Mouse (Mus musculus) testis, adult 2 months (tissue): Measurements from ENCODE around the gene Eif2ak2. TPM values are rescaled to one million over a fixed set of nuclear protein-coding genes. Genes with fewer than 3 reads are reported as not detected.

Experiments
- H3K27ac ChIP-seq: fragments of 200-500 bp; 2 replicates; pipeline ENCODE4 v1.5.1; 2012; ENCODE audit warnings: low read depth, low read length; ENCODE audit not compliant: control insufficient read depth, insufficient read depth
- H3K27me3 ChIP-seq: fragments of 200-500 bp; 2 replicates; pipeline ENCODE4 v1.6.1; 2012; ENCODE audit warnings: mild to moderate bottlenecking, low read length, moderate library complexity; ENCODE audit not compliant: control insufficient read depth, insufficient read depth
- H3K36me3 ChIP-seq: fragments of 200-500 bp; 2 replicates; pipeline ENCODE4 v1.6.1; 2012; ENCODE audit warnings: mild to moderate bottlenecking, low read length; ENCODE audit not compliant: control insufficient read depth, insufficient read depth
- H3K4me1 ChIP-seq: fragments of 200-500 bp; 2 replicates; pipeline ENCODE4 v1.6.1; 2012; ENCODE audit warnings: low read length; ENCODE audit not compliant: control insufficient read depth, insufficient read depth
- H3K4me3 ChIP-seq: fragments of 200-500 bp; 2 replicates; pipeline ENCODE4 v1.5.1; 2012; ENCODE audit warnings: low read depth, mild to moderate bottlenecking, low read length, moderate library complexity, mixed read lengths; ENCODE audit not compliant: control insufficient read depth
- CTCF ChIP-seq: fragments of 200-500 bp; IDR thresholded peaks from 2 replicates; pipeline ENCODE4 v1.5.1; 2012; ENCODE audit warnings: low read depth, mild to moderate bottlenecking, inconsistent platforms, low read length, moderate library complexity; ENCODE audit not compliant: control insufficient read depth, insufficient read depth, insufficient replicate concordance
- POLR2A ChIP-seq: fragments of 200-500 bp; IDR thresholded peaks from 2 replicates; pipeline ENCODE4 v1.6.1; 2012; ENCODE audit warnings: low read depth, mild to moderate bottlenecking, inconsistent platforms, low read length, moderate library complexity; ENCODE audit not compliant: control insufficient read depth
- polyA plus RNA-seq: library from polyadenylated mRNA; depleted of rRNA; stranded (reverse); fragments of >200 nt; gene quantifications from 2 replicates; pipeline ENCODE4 v1.2.3, GENCODE M21; 2012; rRNA removed

Eif2ak2 gene
- polyA plus RNA-seq, result 3.8 and 4.1 TPM in 2 replicates

DNA sequence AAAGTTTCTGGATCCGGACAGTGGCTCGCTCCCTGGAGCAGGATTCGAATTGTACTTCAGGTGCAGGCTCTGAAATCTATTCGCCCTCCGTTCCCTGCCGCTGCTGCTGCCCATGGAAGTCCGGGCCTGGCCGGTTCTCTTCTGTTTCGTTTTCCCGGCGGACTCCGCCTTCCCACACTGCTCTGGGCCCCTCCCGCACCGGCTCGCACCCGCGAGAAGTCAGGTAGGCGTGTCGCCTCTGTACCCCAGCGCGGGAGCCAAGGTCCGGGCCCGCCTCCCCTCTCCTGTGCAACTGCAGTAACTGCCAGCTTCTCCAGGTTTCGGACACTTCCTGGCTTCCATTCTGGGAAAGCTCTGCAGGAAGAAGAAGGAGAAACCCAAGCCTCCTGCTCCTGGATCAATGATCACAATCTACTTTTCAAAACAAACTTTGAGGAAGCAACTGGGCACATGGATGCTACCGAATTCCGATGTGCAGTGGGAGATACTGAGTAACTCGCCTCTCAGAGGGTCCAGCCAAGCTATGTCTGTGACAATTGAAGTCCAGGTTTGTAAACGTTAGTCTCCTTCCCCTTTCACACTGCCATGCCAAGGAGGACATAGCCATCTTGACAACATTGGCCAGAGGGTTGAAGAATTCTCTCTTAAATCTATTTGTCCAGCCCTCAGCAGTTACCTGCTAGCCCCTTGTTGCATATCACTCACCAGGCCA lies at the start of gene Eif2ak2:
TSS of gene Eif2ak2 (minus strand) at position 173 of the 712 bp plus-strand sequence.
- no peaks in the 10 kb centered on the region for H3K27me3 ChIP-seq
- H3K27ac ChIP-seq, result peak within 1 kb of the TSS; percentile 60
- H3K4me3 ChIP-seq, result peak within 1 kb of the TSS; percentile 92
- H3K4me1 ChIP-seq, result peaks cover 7% of the 10 kb centered on the region
- H3K36me3 ChIP-seq, result no peaks in the 10 kb centered on the region
- TF ChIP-seq CTCF, result no peak
- peak; percentile 57 for TF ChIP-seq POLR2A

- Histone ChIP-seq H3K4me3 (no peak overlapping the region), H3K36me3 (peaks cover 5% of the 10 kb centered on the region), H3K4me1 (peaks cover 6% of the 10 kb centered on the region), H3K27ac (no peak overlapping the region), H3K27me3 (no peaks in the 10 kb centered on the region)
- TF ChIP-seq POLR2A (no peak), CTCF (no peak)
Observed at GRCm38 (mm10) chr17:78917696-78918095, 35.3 kb upstream of the Eif2ak2 start.

DNA sequence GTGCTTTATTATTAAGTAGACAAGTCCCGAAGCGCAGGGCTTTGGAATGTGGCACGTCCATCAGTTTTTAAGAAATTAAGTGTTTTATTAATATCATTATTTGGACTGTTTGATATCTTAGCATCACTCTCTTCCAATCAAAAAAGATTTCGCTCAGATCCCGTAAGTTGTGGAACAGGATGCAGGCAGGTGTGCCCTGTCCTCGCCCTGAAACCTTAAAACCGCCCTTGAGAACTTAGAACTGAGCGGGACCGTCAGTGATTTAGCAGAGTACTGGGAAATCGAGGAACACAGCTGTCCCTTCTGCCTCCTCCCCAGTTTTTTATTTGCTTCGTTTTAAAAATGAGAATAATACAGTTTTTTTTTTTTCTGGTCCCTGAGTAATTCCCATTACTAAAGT lies 34.5 kb upstream of the Eif2ak2 start:
- Histone ChIP-seq H3K27me3 (no peaks in the 10 kb centered on the region), H3K27ac (peak overlapping the region; percentile 88), H3K36me3 (peaks cover 5% of the 10 kb centered on the region), H3K4me1 (peaks cover 6% of the 10 kb centered on the region), H3K4me3 (peak overlapping the region; percentile 92)
- TF ChIP-seq CTCF (no peak), POLR2A (no peak)

DNA sequence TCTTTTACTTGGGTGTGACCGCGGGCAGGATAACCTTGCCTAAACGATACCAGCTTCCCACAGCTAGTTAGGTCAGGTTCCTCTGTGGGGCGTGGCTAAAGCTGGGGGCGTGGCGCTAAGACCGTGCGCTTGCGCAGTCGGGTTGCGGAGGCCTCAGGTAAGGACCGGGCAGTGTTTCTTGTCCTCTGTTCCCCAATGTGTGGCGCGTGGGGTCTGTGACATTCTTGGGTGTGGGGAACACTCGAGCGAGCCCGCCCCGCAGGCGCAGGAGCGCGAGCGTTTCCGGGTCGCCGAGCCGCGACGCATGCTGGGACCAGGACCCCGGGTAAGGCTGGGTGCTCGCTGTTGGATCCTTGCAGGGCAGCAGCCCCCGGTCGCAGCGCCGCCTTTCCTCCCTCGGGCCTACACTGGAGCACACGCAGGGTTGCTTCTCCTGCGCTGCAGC lies 34.0 kb upstream of the Eif2ak2 start, which contains the start of gene Cebpzos:
TSS of gene Cebpzos (plus strand) at position 132 of the 445 bp plus-strand sequence.
- Histone ChIP-seq H3K36me3 (peaks cover 5% of the 10 kb centered on the region), H3K4me3 (peak within 1 kb of the TSS; percentile 92), H3K27ac (peak within 1 kb of the TSS; percentile 88), H3K27me3 (no peaks in the 10 kb centered on the region), H3K4me1 (peaks cover 6% of the 10 kb centered on the region)
- TF ChIP-seq POLR2A, result peak; percentile 66
- TF ChIP-seq CTCF, result no peak

DNA sequence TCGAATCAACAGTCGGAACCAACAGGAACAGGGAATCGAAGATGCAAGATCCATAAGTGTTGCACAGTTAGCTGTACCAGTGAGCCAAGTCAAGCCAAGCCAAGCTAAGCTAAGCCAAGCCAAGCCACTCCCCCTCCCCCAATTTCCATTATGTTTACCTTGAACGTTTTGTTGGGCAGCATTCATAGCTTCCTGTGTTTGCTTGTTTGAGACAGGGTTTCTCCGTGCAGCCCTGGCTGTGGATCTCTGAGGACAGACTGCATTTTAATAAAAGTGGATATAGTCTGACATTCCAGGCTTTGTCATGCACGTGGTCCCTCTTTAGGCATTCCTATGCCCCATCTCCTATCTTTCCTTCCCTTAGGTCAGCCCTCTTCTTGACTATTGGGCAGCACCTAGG lies 33.4 kb upstream of the Eif2ak2 start:
- Histone ChIP-seq H3K27me3 (no peaks in the 10 kb centered on the region), H3K4me3 (peak overlapping the region; percentile 92), H3K36me3 (peaks cover 3% of the 10 kb centered on the region), H3K4me1 (peaks cover 6% of the 10 kb centered on the region), H3K27ac (peak overlapping the region; percentile 88)
- TF ChIP-seq POLR2A (no peak), CTCF (no peak)

DNA sequence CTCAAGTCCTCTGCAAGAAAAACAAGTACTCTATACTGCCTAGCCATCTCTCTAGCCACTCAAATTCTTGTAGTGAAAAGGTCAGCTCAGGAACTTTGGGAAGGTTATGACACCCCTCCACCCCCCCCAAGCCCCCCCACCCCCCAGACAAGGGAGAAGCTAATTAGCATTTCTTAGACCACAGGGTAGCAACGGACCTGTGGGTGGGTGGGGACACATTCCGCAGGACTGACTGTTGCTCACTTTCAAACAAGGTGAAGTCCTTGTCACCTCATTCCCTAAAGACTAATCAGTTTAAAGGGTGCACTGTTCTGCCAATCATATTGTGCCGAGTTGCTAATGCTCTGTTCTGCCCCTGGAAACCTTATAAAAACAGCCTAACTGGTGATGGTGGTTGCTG lies 31.5 kb upstream of the Eif2ak2 start:
- peaks cover 6% of the 10 kb centered on the region for H3K4me1 ChIP-seq
- no peaks in the 10 kb centered on the region for H3K36me3 ChIP-seq
- H3K27ac ChIP-seq, result no peak overlapping the region
- no peaks in the 10 kb centered on the region for H3K27me3 ChIP-seq
- TF ChIP-seq CTCF, result no peak
- no peak for TF ChIP-seq POLR2A
- H3K4me3 ChIP-seq, result peak overlapping the region; percentile 30; the same call in 1 of the 2 replicates

DNA sequence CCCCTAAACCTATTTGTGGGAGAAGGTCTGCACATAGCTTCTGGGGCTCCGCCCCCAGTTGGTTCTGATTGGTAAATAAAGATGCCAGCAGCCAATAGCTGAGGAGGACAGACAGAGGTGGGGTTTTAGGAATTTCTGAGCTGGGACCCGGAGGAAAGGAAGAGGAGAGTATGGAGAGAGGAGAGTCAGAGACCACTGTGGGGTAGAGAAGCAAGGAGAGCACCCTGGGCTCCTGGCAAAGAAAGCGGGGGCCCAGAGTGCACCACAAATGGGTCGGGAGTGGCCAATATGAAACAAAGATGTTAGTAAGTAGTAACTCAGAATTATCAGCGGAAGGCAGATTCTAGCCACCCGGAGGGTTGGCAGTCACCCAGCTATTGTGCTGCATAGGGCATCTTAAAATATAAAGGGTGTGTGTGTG lies 30.5 kb upstream of the Eif2ak2 start:
- Histone ChIP-seq H3K27me3 (no peaks in the 10 kb centered on the region), H3K27ac (no peak overlapping the region), H3K4me3 (peak overlapping the region; percentile 50), H3K36me3 (no peaks in the 10 kb centered on the region), H3K4me1 (peaks cover 6% of the 10 kb centered on the region)
- TF ChIP-seq POLR2A (no peak), CTCF (no peak)

GRCm38 (mm10) chr17:78909374-78909773 lies 27.0 kb upstream of the Eif2ak2 start:
- Histone ChIP-seq H3K36me3 (no peaks in the 10 kb centered on the region), H3K4me1 (peaks cover 5% of the 10 kb centered on the region), H3K4me3 (no peak overlapping the region), H3K27me3 (no peaks in the 10 kb centered on the region), H3K27ac (no peak overlapping the region)
- TF ChIP-seq CTCF (no peak), POLR2A (no peak)
